Mouse (Mus musculus): Measurements from ENCODE around the gene Adcy1. TPM values are rescaled to one million over a fixed set of nuclear protein-coding genes. Genes with fewer than 3 reads are reported as not detected.
A peak's percentile ranks its signal among the peaks of the same experiment; 100 is the strongest.

Gene Adcy1
- total and polyA plus RNA-seq, 2 experiments from 2014 or later, result 12.6 to 142 TPM

DNA sequence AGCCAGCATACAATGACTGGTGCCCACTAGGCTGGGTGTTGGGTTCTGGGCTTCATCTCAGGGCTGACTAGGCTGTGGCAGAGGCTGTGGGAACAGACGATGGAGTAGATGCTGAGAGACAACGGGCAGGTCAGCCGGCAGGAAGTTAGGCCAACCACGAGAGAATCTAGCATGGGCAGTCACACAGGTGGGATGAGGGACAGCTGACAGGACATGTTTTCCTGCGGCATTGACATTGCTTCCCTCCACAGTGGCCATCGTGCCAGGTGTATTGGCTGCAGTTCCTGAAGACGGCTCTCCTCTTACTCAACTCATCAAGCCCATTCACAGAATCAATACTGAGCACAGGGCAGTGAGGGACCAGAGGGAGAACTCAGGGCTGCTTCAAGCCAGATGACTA, 84.7 kb downstream of the Adcy1 start:
- WGBS, result 91% methylated on average over 7 of the region's 7 CpGs
- H3K4me3 ChIP-seq (ENCODE audit: low read depth, low read length), result no peak overlapping the region
- no peak overlapping the region for H3K27ac ChIP-seq (ENCODE audit: low read depth, low read length)
- ATAC-seq (ENCODE audit: low FRiP score) (no peak), DNase-seq (ENCODE audit: low spot score) (no peak)
- H3K4me1 ChIP-seq (ENCODE audit: insufficient read depth, low read length), result no peaks in the 10 kb centered on the region
- no peak for TF ChIP-seq CTCF (IDR thresholded peaks at IDR 0.05)
- peaks cover 40% of the 10 kb centered on the region for H3K36me3 ChIP-seq (ENCODE audit: insufficient read depth, low read length)
- H3K4me2 ChIP-seq (ENCODE audit: low read depth, low read length, poor library complexity, severe bottlenecking), result no peak overlapping the region
- H3K9me3 ChIP-seq (ENCODE audit: low read length), result no peaks in the 10 kb centered on the region
- no peak overlapping the region for H3K9ac ChIP-seq (replicated peaks; ENCODE audit: low read length, poor library complexity, severe bottlenecking)
- no peaks in the 10 kb centered on the region for H3K27me3 ChIP-seq (ENCODE audit: insufficient read depth, low read length)

- WGBS, result 79% methylated on average over 7 of the region's 7 CpGs
- no peak for DNase-seq (ENCODE audit: low spot score)
These were observed 86.2 kb downstream of the Adcy1 start for GRCm38 (mm10) chr11:7149471-7149870.

GRCm38 (mm10) chr11:7150511-7150910, 87.2 kb downstream of the Adcy1 start:
- Histone ChIP-seq H3K27ac (ENCODE audit: low read depth, low read length) (no peak overlapping the region), H3K4me1 (ENCODE audit: insufficient read depth, low read length) (no peaks in the 10 kb centered on the region), H3K4me3 (ENCODE audit: low read depth, low read length) (no peak overlapping the region), H3K4me2 (ENCODE audit: low read depth, low read length, poor library complexity, severe bottlenecking) (no peak overlapping the region), H3K9me3 (ENCODE audit: low read length) (no peaks in the 10 kb centered on the region), H3K9ac (replicated peaks; ENCODE audit: low read length, poor library complexity, severe bottlenecking) (no peak overlapping the region), H3K36me3 (ENCODE audit: insufficient read depth, low read length) (peaks cover 47% of the 10 kb centered on the region), H3K27me3 (ENCODE audit: insufficient read depth, low read length) (no peaks in the 10 kb centered on the region)
- 85% methylated on average over 8 of the region's 8 CpGs for WGBS
- ATAC-seq (ENCODE audit: low FRiP score), result no peak
- TF ChIP-seq CTCF (IDR thresholded peaks at IDR 0.05), result no peak
- DNase-seq (ENCODE audit: low spot score), result peak; percentile 77

More at GRCm38 (mm10) chr11:7149471-7149870, 86.2 kb downstream of the Adcy1 start:
- TF ChIP-seq CTCF (IDR thresholded peaks at IDR 0.05), result no peak
- H3K4me3 ChIP-seq (ENCODE audit: low read depth, low read length), result no peak overlapping the region
- no peak overlapping the region for H3K4me2 ChIP-seq (ENCODE audit: low read depth, low read length, poor library complexity, severe bottlenecking)
- no peak overlapping the region for H3K9ac ChIP-seq (replicated peaks; ENCODE audit: low read length, poor library complexity, severe bottlenecking)
- no peak overlapping the region for H3K27ac ChIP-seq (ENCODE audit: low read depth, low read length)
- no peaks in the 10 kb centered on the region for H3K9me3 ChIP-seq (ENCODE audit: low read length)
- H3K4me1 ChIP-seq (ENCODE audit: insufficient read depth, low read length), result no peaks in the 10 kb centered on the region
- ATAC-seq (ENCODE audit: low FRiP score), result no peak
- H3K27me3 ChIP-seq (ENCODE audit: insufficient read depth, low read length), result no peaks in the 10 kb centered on the region
- H3K36me3 ChIP-seq (ENCODE audit: insufficient read depth, low read length), result peaks cover 50% of the 10 kb centered on the region

DNA sequence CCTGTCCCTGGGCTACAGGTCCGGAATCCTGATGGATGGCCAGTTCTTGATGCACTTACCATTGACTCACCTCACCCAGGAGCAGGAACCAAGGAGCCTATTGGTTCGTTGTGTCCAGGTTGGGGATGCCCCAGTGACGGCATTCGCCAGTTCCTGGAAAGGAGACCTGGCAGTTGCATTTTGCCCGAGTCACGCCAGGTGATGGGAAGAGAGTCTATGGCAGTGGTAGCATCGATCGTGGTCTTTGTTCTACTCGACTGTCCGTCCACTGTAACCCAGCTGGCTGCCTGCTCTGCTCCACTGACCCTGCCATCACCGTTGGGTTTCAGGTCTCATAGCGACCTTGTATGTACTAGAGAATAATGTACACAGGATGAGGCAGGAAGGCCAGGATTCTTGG, 89.1 kb downstream of the Adcy1 start:
- H3K27ac ChIP-seq (ENCODE audit: low read depth, low read length), result no peak overlapping the region
- DNase-seq (ENCODE audit: low spot score) (no peak), ATAC-seq (ENCODE audit: low FRiP score) (no peak)
- no peak for TF ChIP-seq CTCF (IDR thresholded peaks at IDR 0.05)
- peaks cover 38% of the 10 kb centered on the region; the same call in 1 of the 2 replicates for H3K36me3 ChIP-seq (ENCODE audit: insufficient read depth, low read length)
- no peaks in the 10 kb centered on the region for H3K9me3 ChIP-seq (ENCODE audit: low read length)
- H3K9ac ChIP-seq (replicated peaks; ENCODE audit: low read length, poor library complexity, severe bottlenecking), result no peak overlapping the region
- no peak overlapping the region for H3K4me3 ChIP-seq (ENCODE audit: low read depth, low read length)
- H3K27me3 ChIP-seq (ENCODE audit: insufficient read depth, low read length), result no peaks in the 10 kb centered on the region
- 92% methylated on average over 12 of the region's 12 CpGs for WGBS
- H3K4me1 ChIP-seq (ENCODE audit: insufficient read depth, low read length), result no peaks in the 10 kb centered on the region
- no peak overlapping the region for H3K4me2 ChIP-seq (ENCODE audit: low read depth, low read length, poor library complexity, severe bottlenecking)

- no peaks in the 10 kb centered on the region for H3K27me3 ChIP-seq (ENCODE audit: insufficient read depth, low read length)
- no peak overlapping the region for H3K9ac ChIP-seq (replicated peaks; ENCODE audit: low read length, poor library complexity, severe bottlenecking)
- no peak for DNase-seq (ENCODE audit: low spot score)
- peaks cover 34% of the 10 kb centered on the region; the same call in 1 of the 2 replicates for H3K36me3 ChIP-seq (ENCODE audit: insufficient read depth, low read length)
- no peak overlapping the region for H3K4me2 ChIP-seq (ENCODE audit: low read depth, low read length, poor library complexity, severe bottlenecking)
- H3K4me3 ChIP-seq (ENCODE audit: low read depth, low read length), result no peak overlapping the region
- no peaks in the 10 kb centered on the region for H3K4me1 ChIP-seq (ENCODE audit: insufficient read depth, low read length)
- no peak overlapping the region for H3K27ac ChIP-seq (ENCODE audit: low read depth, low read length)
- no peak for TF ChIP-seq CTCF (IDR thresholded peaks at IDR 0.05)
- ATAC-seq (ENCODE audit: low FRiP score), result no peak
- H3K9me3 ChIP-seq (ENCODE audit: low read length), result no peaks in the 10 kb centered on the region
- WGBS, result 86% methylated on average over 8 of the region's 8 CpGs
These were observed 89.8 kb downstream of the Adcy1 start for GRCm38 (mm10) chr11:7153081-7153480.

GRCm38 (mm10) chr11:7156427-7156826, 93.1 kb downstream of the Adcy1 start:
- H3K4me2 ChIP-seq (ENCODE audit: low read depth, low read length, poor library complexity, severe bottlenecking), result no peak overlapping the region
- 77% methylated on average over 4 of the region's 4 CpGs for WGBS
- H3K27me3 ChIP-seq (ENCODE audit: insufficient read depth, low read length), result no peaks in the 10 kb centered on the region

More at GRCm38 (mm10) chr11:7156427-7156826, 93.1 kb downstream of the Adcy1 start:
- no peaks in the 10 kb centered on the region for H3K9me3 ChIP-seq (ENCODE audit: low read length)
- H3K4me1 ChIP-seq (ENCODE audit: insufficient read depth, low read length), result no peaks in the 10 kb centered on the region; the same call in 1 of the 2 replicates
- H3K27ac ChIP-seq (ENCODE audit: low read depth, low read length), result no peak overlapping the region
- DNase-seq (ENCODE audit: low spot score) (no peak), ATAC-seq (ENCODE audit: low FRiP score) (no peak)
- no peak overlapping the region for H3K4me3 ChIP-seq (ENCODE audit: low read depth, low read length)
- peaks cover 23% of the 10 kb centered on the region; the same call in 1 of the 2 replicates for H3K36me3 ChIP-seq (ENCODE audit: insufficient read depth, low read length)
- no peak for TF ChIP-seq CTCF (IDR thresholded peaks at IDR 0.05)
- H3K9ac ChIP-seq (replicated peaks; ENCODE audit: low read length, poor library complexity, severe bottlenecking), result no peak overlapping the region
